Mouse (Mus musculus) MEL (cell line): Measurements from ENCODE around the gene Adcy7.
A peak's percentile ranks its signal among the peaks of the same experiment; 100 is the strongest.

Source experiments
- CHD1 ChIP-seq: IDR thresholded peaks from 2 replicates; pipeline ENCODE4 v1.6.1; 2012; ENCODE audit warnings: low read depth, mild to moderate bottlenecking, inconsistent platforms, low read length, improper control_type of control experiment
- CHD2 ChIP-seq: IDR thresholded peaks from 2 replicates; pipeline ENCODE4 v1.6.1; 2011; ENCODE audit warnings: low read length, improper control_type of control experiment
- CTCF ChIP-seq, 3 experiments: IDR thresholded peaks in 2 of 3; conservative IDR thresholded peaks in 1 of 3; 2 replicates each; pipeline ENCODE4 v1.5.1; 2011 to 2012; ENCODE audit warnings: low read length in 3 of 3, low read depth in 2 of 3, mild to moderate bottlenecking in 2 of 3, improper control_type of control experiment in 1 of 3, inconsistent platforms in 1 of 3, mixed read lengths in 1 of 3, moderate library complexity in 1 of 3; ENCODE audit not compliant: control insufficient read depth in 1 of 3, insufficient read depth in 1 of 3, poor library complexity in 1 of 3, severe bottlenecking in 1 of 3
- ELF1 ChIP-seq: IDR thresholded peaks from 2 replicates; pipeline ENCODE4 v1.6.1; 2014; ENCODE audit warnings: low read depth, mild to moderate bottlenecking, inconsistent platforms, low read length, improper control_type of control experiment, moderate library complexity
- ETS1 ChIP-seq: IDR thresholded peaks from 2 replicates; pipeline ENCODE4 v1.6.1; 2012; ENCODE audit warnings: low read depth, mild to moderate bottlenecking, inconsistent platforms, low read length, improper control_type of control experiment, moderate library complexity
- HCFC1 ChIP-seq: IDR thresholded peaks from 2 replicates; pipeline ENCODE4 v1.6.1; 2012; ENCODE audit warnings: low read depth, mild to moderate bottlenecking, inconsistent platforms, low read length, improper control_type of control experiment, moderate library complexity
- MAX ChIP-seq: IDR thresholded peaks from 2 replicates; pipeline ENCODE4 v1.6.1; 2011; ENCODE audit warnings: low read length, improper control_type of control experiment
- MAZ ChIP-seq: IDR thresholded peaks from 2 replicates; pipeline ENCODE4 v1.6.1; 2012; ENCODE audit warnings: low read depth, mild to moderate bottlenecking, inconsistent platforms, low read length, improper control_type of control experiment
- RAD21 ChIP-seq: IDR thresholded peaks from 2 replicates; pipeline ENCODE4 v1.6.1; 2011; ENCODE audit warnings: mild to moderate bottlenecking, low read depth, low read length, improper control_type of control experiment
- ZKSCAN1 ChIP-seq: IDR thresholded peaks from 2 replicates; pipeline ENCODE4 v1.6.1; 2012; ENCODE audit warnings: low read depth, mild to moderate bottlenecking, inconsistent platforms, low read length, improper control_type of control experiment, moderate library complexity

- no peak for TF ChIP-seq ELF1
- TF ChIP-seq CHD2: no peak
- no peak for TF ChIP-seq CHD1
- TF ChIP-seq HCFC1: no peak
- TF ChIP-seq CTCF (IDR thresholded peaks at IDR 0.05 in 2 of 3, conservative IDR thresholded peaks at IDR 0.05 in 1 of 3; ENCODE audit: control insufficient read depth in 1 of 3, insufficient read depth in 1 of 3, low read depth in 2 of 3, low read length in 3 of 3, poor library complexity in 1 of 3, severe bottlenecking in 1 of 3): no peak
- TF ChIP-seq ETS1: peak; percentile 97
- no peak for TF ChIP-seq RAD21
- no peak for TF ChIP-seq MAX
- TF ChIP-seq MAZ: no peak
- peak; percentile 78; the same call in 1 of the 2 replicates for TF ChIP-seq ZKSCAN1
Measured at GRCm38 (mm10) chr8:88279670-88280069, 7.5 kb downstream of the Adcy7 start.
